Mouse (Mus musculus) G1E (cell line): ENCODE data around the gene Bbox1.

Source experiments
- CTCF ChIP-seq: IDR thresholded peaks from 2 replicates; pipeline ENCODE4 v1.5.1; 2012; ENCODE audit warnings: low read depth, low read length, inconsistent platforms, mixed read lengths
- GATA1 ChIP-seq: IDR thresholded peaks from 2 replicates; pipeline ENCODE4 v1.6.1; 2012; ENCODE audit warnings: borderline replicate concordance, low read length, inconsistent platforms, mixed read lengths
- POLR2AphosphoS5 ChIP-seq: IDR thresholded peaks from 2 replicates; pipeline ENCODE4 v1.6.1; 2012; ENCODE audit warnings: low read depth, low read length, inconsistent platforms; ENCODE audit not compliant: insufficient replicate concordance
- TAL1 ChIP-seq: conservative IDR thresholded peaks from 2 replicates; pipeline ENCODE4 v1.6.1; 2012; ENCODE audit warnings: low read depth, low read length, inconsistent platforms, mixed read lengths

GRCm38 (mm10) chr2:110215685-110216058 lies 98.7 kb downstream of the Bbox1 start:
- TF ChIP-seq CTCF (no peak), GATA1 (no peak), TAL1 (no peak), POLR2AphosphoS5 (no peak)
